Mouse (Mus musculus) stomach, postnatal 0 days (tissue): Measurements from ENCODE around the gene Ccdc93. TPM values are rescaled to one million over a fixed set of nuclear protein-coding genes. Genes with fewer than 3 reads are reported as not detected.
A peak's percentile ranks its signal among the peaks of the same experiment; 100 is the strongest.

Experiments used
- ATAC-seq: fragments of 200-750 bp; cut with Nextera tagmentation; 2 replicates; pipeline ENCODE4 v1.8.0; 2017; ENCODE audit not compliant: low FRiP score, low TSS enrichment
- DNase-seq: peaks from one replicate; pipeline ENCODE4 v3.0.0-alpha.2; 2016; ENCODE audit warnings: low spot score
- H3K27ac ChIP-seq: fragments of 300-500 bp; sonication (generic); replicated peaks from 2 replicates; pipeline ENCODE4 v1.5.1; 2014; ENCODE audit warnings: mild to moderate bottlenecking, control low read depth
- H3K27me3 ChIP-seq: fragments of 300-500 bp; sonication (generic); 2 replicates; pipeline ENCODE4 v1.6.1; 2014; ENCODE audit warnings: low read length; ENCODE audit not compliant: control insufficient read depth, insufficient read depth
- H3K36me3 ChIP-seq: fragments of 300-500 bp; sonication (generic); 2 replicates; pipeline ENCODE4 v1.6.1; 2014; ENCODE audit warnings: low read length, mixed read lengths; ENCODE audit not compliant: control insufficient read depth, insufficient read depth
- H3K4me1 ChIP-seq: fragments of 300-500 bp; sonication (generic); replicated peaks from 2 replicates; pipeline ENCODE4 v1.6.1; 2014; ENCODE audit warnings: antibody characterized with exemption; ENCODE audit not compliant: control insufficient read depth, insufficient read depth
- H3K4me2 ChIP-seq: fragments of 300-500 bp; sonication (generic); replicated peaks from 2 replicates; pipeline ENCODE4 v1.6.1; 2014; ENCODE audit warnings: low read depth, mild to moderate bottlenecking, control low read depth, moderate library complexity
- H3K4me3 ChIP-seq: fragments of 300-500 bp; sonication (generic); 2 replicates; pipeline ENCODE4 v1.5.1; 2014; ENCODE audit warnings: low read depth, low read length, control low read depth
- H3K9ac ChIP-seq: fragments of 300-500 bp; sonication (generic); 2 replicates; pipeline ENCODE4 v1.6.1; 2014; ENCODE audit warnings: mild to moderate bottlenecking, low read length, control low read depth, mixed read lengths
- H3K9me3 ChIP-seq: fragments of 300-500 bp; sonication (generic); 2 replicates; pipeline ENCODE4 v1.6.1; 2016; ENCODE audit warnings: low read length; ENCODE audit not compliant: control insufficient read depth
- CTCF ChIP-seq: IDR thresholded peaks from 2 replicates; pipeline ENCODE4 v1.5.1; 2016; ENCODE audit warnings: antibody characterized with exemption, low read depth, mild to moderate bottlenecking, moderate library complexity
- EP300 ChIP-seq: optimal IDR thresholded peaks from 2 replicates; pipeline ENCODE3; 2016; ENCODE audit warnings: antibody characterized with exemption
- WGBS: fragments of 180-500 bp; shearing (Covaris S2); extraction: QIAGEN DNeasy Blood & Tissue Kit; methylation state at CpG from one replicate; pipeline ENCODE4 v1.1.7; 2014; 5-methylcytosine and 5-hydroxymethylcytosine counted together
- polyA plus RNA-seq: library from polyadenylated mRNA; unstranded; fragments of >200 nt; fragmentation: Nextera tagmentation; extraction: Ambion mirVana; gene quantifications from 2 replicates; pipeline ENCODE4 v1.2.1, GENCODE M21; 2015

The Ccdc93 gene
- polyA plus RNA-seq, 1 experiment from 2014 or later, result 4.6 TPM

DNA sequence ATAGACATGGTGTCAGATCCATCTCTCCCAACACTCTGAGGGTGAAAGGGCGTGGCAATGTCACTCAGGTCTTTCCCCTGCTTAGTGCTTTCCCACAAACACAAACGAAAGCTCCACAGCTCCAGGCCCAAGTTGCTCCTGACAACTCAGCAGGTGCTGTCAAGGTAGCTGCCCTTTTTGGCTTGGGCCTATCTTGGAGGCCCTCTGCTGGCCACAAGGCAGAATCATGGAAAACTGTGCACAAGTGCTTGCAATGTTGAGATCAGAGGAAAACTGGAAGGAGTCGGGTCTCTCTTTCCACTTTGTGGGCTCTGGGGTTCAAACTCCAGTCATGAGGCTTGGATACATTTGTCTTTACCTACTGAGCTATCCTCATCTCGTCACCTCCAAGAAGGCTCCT lies 118.6 kb downstream of the Ccdc93 start:
- Histone ChIP-seq H3K36me3 (peaks cover 8% of the 10 kb centered on the region; the same call in 1 of the 2 replicates), H3K27me3 (no peaks in the 10 kb centered on the region), H3K9me3 (no peaks in the 10 kb centered on the region), H3K4me3 (no peak overlapping the region), H3K9ac (no peak overlapping the region), H3K27ac (no peak overlapping the region), H3K4me2 (no peak overlapping the region), H3K4me1 (no peaks in the 10 kb centered on the region)
- WGBS, result 73% methylated on average over 4 of the region's 4 CpGs
- DNase-seq (no peak), ATAC-seq (no peak)
- TF ChIP-seq CTCF (peak; percentile 58), EP300 (no peak)

DNA sequence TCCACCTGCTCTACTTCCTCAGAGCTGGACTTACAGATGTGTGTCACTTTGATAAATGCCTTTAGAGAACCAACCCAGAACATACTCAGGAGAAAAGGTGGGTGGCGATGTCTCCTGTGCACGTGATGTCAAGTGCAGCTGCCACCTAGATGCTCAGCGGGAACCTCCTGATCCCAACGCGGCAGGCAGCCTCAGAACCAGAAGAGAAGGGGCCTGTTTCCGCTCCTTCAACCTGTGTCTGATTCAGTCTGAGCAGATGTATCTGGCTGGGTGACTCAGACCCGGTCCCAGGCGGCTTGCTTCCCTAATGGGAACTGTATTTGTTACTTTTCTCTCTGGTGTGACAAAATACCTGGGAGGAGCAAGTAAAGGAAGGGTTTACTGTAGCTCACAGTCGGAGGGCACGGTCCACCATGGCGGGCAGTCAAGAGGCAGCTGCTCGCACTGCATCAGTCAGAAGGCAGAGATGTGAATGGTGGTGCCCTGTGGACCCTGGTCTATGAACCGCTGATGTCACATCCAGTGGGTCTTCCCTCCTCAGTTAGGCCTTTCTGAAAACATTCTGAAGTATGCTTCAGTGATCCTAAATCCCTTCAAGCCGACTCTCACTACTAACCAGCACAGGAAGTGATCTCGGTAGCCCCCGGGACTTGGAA lies 120.1 kb downstream of the Ccdc93 start:
- DNase-seq (no peak), ATAC-seq (no peak)
- Histone ChIP-seq H3K27me3 (no peaks in the 10 kb centered on the region), H3K4me1 (no peaks in the 10 kb centered on the region), H3K4me2 (no peak overlapping the region), H3K36me3 (peaks cover 11% of the 10 kb centered on the region), H3K9me3 (no peaks in the 10 kb centered on the region), H3K9ac (no peak overlapping the region), H3K4me3 (no peak overlapping the region), H3K27ac (no peak overlapping the region)
- WGBS, result 82% methylated on average over 16 of the region's 16 CpGs
- no peak for TF ChIP-seq CTCF
- TF ChIP-seq EP300, result no peak

DNA sequence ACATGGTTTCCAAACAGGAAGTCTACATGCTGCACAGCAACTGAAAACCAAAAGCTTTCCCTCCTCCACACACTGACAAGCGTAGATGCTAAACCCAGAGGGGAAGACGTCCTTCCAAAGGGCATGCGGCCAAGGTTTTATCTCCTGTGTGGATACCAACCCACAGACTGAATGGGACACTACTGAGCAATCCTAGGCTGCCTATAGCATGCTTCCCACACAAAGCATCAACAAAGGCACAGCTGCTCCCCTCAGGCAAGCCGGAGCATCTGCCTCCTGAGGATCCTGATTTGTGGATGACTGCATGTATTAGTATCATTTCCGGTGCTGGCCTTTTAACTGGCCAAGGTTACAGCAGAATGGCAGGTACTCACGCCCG lies 120.6 kb downstream of the Ccdc93 start:
- DNase-seq (no peak), ATAC-seq (no peak)
- 84% methylated on average over 7 of the region's 7 CpGs for WGBS
- Histone ChIP-seq H3K27ac (no peak overlapping the region), H3K9me3 (no peaks in the 10 kb centered on the region), H3K9ac (no peak overlapping the region), H3K27me3 (no peaks in the 10 kb centered on the region), H3K36me3 (peaks cover 15% of the 10 kb centered on the region), H3K4me3 (no peak overlapping the region), H3K4me1 (no peaks in the 10 kb centered on the region), H3K4me2 (no peak overlapping the region)
- TF ChIP-seq CTCF (no peak), EP300 (no peak)

Other genes with a start within 250 kb of the Ccdc93 start
- 34.9 and 42.8 TPM in 2 replicates for gene Insig2, start 98.5 kb upstream of the Ccdc93 start, polyA plus RNA-seq
- gene Htr5b, start 97.4 kb downstream of the Ccdc93 start, polyA plus RNA-seq, result 0.05 and 0.10 TPM in 2 replicates
- 37.5 and 40.7 TPM in 2 replicates for gene Ddx18, start 136.9 kb downstream of the Ccdc93 start, polyA plus RNA-seq